Mouse (Mus musculus) embryonic facial prominence, embryonic 11.5 days (tissue): ENCODE results near the gene Chaf1a. TPM values are rescaled to one million over a fixed set of nuclear protein-coding genes. Genes with fewer than 3 reads are reported as not detected.

Experiments
- ATAC-seq: fragments of 200-750 bp; cut with Nextera tagmentation; replicated peaks from 2 replicates; pipeline ENCODE4 v1.8.0; 2017; ENCODE audit warnings: low read depth; ENCODE audit not compliant: insufficient number of reproducible peaks, low FRiP score, low TSS enrichment
- DNase-seq: peaks from one replicate; pipeline ENCODE4 v3.0.0-alpha.2; 2015; ENCODE audit warnings: low spot score
- H3K27ac ChIP-seq: fragments of 300-500 bp; sonication (generic); replicated peaks from 2 replicates; pipeline ENCODE4 v1.5.1; 2014; ENCODE audit warnings: mild to moderate bottlenecking, low read depth, low read length, control low read depth
- H3K27me3 ChIP-seq: fragments of 300-500 bp; sonication (generic); 2 replicates; pipeline ENCODE4 v1.6.1; 2014; ENCODE audit warnings: mild to moderate bottlenecking, low read length, moderate library complexity, mixed read lengths; ENCODE audit not compliant: control insufficient read depth, insufficient read depth
- H3K36me3 ChIP-seq: fragments of 300-500 bp; sonication (generic); replicated peaks from 2 replicates; pipeline ENCODE4 v1.6.1; 2014; ENCODE audit warnings: low read depth, mild to moderate bottlenecking, low read length, moderate library complexity, mixed read lengths; ENCODE audit not compliant: control insufficient read depth, insufficient read depth
- H3K4me1 ChIP-seq: fragments of 300-500 bp; sonication (generic); 2 replicates; pipeline ENCODE4 v1.6.1; 2014; ENCODE audit warnings: low read length, mixed read lengths; ENCODE audit not compliant: control insufficient read depth, insufficient read depth
- H3K4me2 ChIP-seq: fragments of 300-500 bp; sonication (generic); 2 replicates; pipeline ENCODE4 v1.6.1; 2014; ENCODE audit warnings: low read depth, mild to moderate bottlenecking, control low read depth, low read length, moderate library complexity
- H3K4me3 ChIP-seq: fragments of 300-500 bp; sonication (generic); 2 replicates; pipeline ENCODE4 v1.5.1; 2014; ENCODE audit warnings: low read depth, low read length, control low read depth
- H3K9ac ChIP-seq: fragments of 300-500 bp; sonication (generic); replicated peaks from 2 replicates; pipeline ENCODE4 v1.6.1; 2014; ENCODE audit warnings: mild to moderate bottlenecking, control low read depth, low read length
- H3K9me3 ChIP-seq: fragments of 300-500 bp; sonication (generic); replicated peaks from 2 replicates; pipeline ENCODE4 v1.6.1; 2016; ENCODE audit warnings: mild to moderate bottlenecking, low read length, inconsistent platforms, mixed read lengths; ENCODE audit not compliant: control insufficient read depth
- WGBS: fragments of 180-500 bp; shearing (Covaris S2); extraction: QIAGEN DNeasy Blood & Tissue Kit; methylation state at CpG from one replicate; pipeline ENCODE4 v1.1.7; 2014; 5-methylcytosine and 5-hydroxymethylcytosine counted together
- polyA plus RNA-seq: library from polyadenylated mRNA; unstranded; fragments of >200 nt; fragmentation: Nextera tagmentation; extraction: Ambion mirVana; gene quantifications from 2 replicates; pipeline ENCODE4 v1.2.1, GENCODE M21; 2014

The Chaf1a gene
- polyA plus RNA-seq, 1 experiment from 2014 or later, result 24.5 TPM

GRCm38 (mm10) chr17:56008356-56009087 lies 31.7 kb upstream of the Chaf1a start:
- peak overlapping the region; percentile 81 for H3K4me3 ChIP-seq
- H3K4me1 ChIP-seq, result peaks cover 3% of the 10 kb centered on the region
- H3K27me3 ChIP-seq, result no peaks in the 10 kb centered on the region
- WGBS, result under 1% methylated on average over 21 of the region's 21 CpGs
- DNase-seq, result peak; percentile 99
- H3K9ac ChIP-seq, result peak overlapping the region; percentile 85
- H3K9me3 ChIP-seq, result no peaks in the 10 kb centered on the region
- H3K4me2 ChIP-seq, result peak overlapping the region; percentile 97
- peaks cover 4% of the 10 kb centered on the region; the same call in 1 of the 2 replicates for H3K36me3 ChIP-seq
- H3K27ac ChIP-seq, result peak overlapping the region; percentile 81
- ATAC-seq, result peak; percentile 90

GRCm38 (mm10) chr17:56009088-56009961 lies 30.9 kb upstream of the Chaf1a start:
- Histone ChIP-seq H3K4me3 (peak overlapping the region; percentile 81), H3K36me3 (peaks cover 4% of the 10 kb centered on the region; the same call in 1 of the 2 replicates), H3K27ac (peak overlapping the region; percentile 81), H3K27me3 (no peaks in the 10 kb centered on the region), H3K4me1 (peaks cover 3% of the 10 kb centered on the region), H3K9me3 (no peaks in the 10 kb centered on the region), H3K4me2 (peak overlapping the region; percentile 97), H3K9ac (peak overlapping the region; percentile 85)
- peak; percentile 94 for DNase-seq
- WGBS, result under 1% methylated on average over 59 of the region's 62 CpGs
- peak; percentile 89 for ATAC-seq

GRCm38 (mm10) chr17:56009962-56010240 lies 30.3 kb upstream of the Chaf1a start:
- peaks cover 3% of the 10 kb centered on the region for H3K4me1 ChIP-seq
- H3K36me3 ChIP-seq, result peaks cover 4% of the 10 kb centered on the region; the same call in 1 of the 2 replicates
- peak overlapping the region; percentile 97 for H3K4me2 ChIP-seq
- no peaks in the 10 kb centered on the region for H3K9me3 ChIP-seq
- peak overlapping the region; percentile 81 for H3K4me3 ChIP-seq
- no peaks in the 10 kb centered on the region for H3K27me3 ChIP-seq
- WGBS, result 35% methylated on average over 2 of the region's 2 CpGs
- H3K27ac ChIP-seq, result no peak overlapping the region
- no peak for ATAC-seq
- H3K9ac ChIP-seq, result peak overlapping the region; percentile 85
- no peak for DNase-seq

- 65% methylated on average over 14 of the region's 14 CpGs for WGBS
- Histone ChIP-seq H3K27me3 (no peaks in the 10 kb centered on the region), H3K9me3 (no peaks in the 10 kb centered on the region), H3K9ac (peak overlapping the region; percentile 85; the same call in 1 of the 2 replicates), H3K4me1 (peaks cover 3% of the 10 kb centered on the region), H3K27ac (no peak overlapping the region), H3K36me3 (peaks cover 4% of the 10 kb centered on the region), H3K4me2 (peak overlapping the region; percentile 97), H3K4me3 (peak overlapping the region; percentile 81; the same call in 1 of the 2 replicates)
- ATAC-seq (no peak), DNase-seq (no peak)
These were observed 30.0 kb upstream of the Chaf1a start for GRCm38 (mm10) chr17:56010255-56010654.

- Histone ChIP-seq H3K27ac (no peak overlapping the region), H3K4me2 (peak overlapping the region; percentile 97), H3K4me3 (peak overlapping the region; percentile 81; the same call in 1 of the 2 replicates)
These were observed 29.6 kb upstream of the Chaf1a start for GRCm38 (mm10) chr17:56010681-56011080.

GRCm38 (mm10) chr17:56011441-56011840 lies 28.8 kb upstream of the Chaf1a start:
- Histone ChIP-seq H3K4me2 (no peak overlapping the region), H3K27ac (no peak overlapping the region), H3K36me3 (peaks cover 16% of the 10 kb centered on the region), H3K9ac (no peak overlapping the region), H3K4me3 (no peak overlapping the region), H3K27me3 (no peaks in the 10 kb centered on the region), H3K9me3 (no peaks in the 10 kb centered on the region), H3K4me1 (peaks cover 3% of the 10 kb centered on the region)
- ATAC-seq (no peak), DNase-seq (no peak)
- 92% methylated on average over 7 of the region's 7 CpGs for WGBS

More at GRCm38 (mm10) chr17:56010681-56011080, 29.6 kb upstream of the Chaf1a start:
- Histone ChIP-seq H3K27me3 (no peaks in the 10 kb centered on the region), H3K9ac (no peak overlapping the region), H3K36me3 (peaks cover 8% of the 10 kb centered on the region), H3K4me1 (peaks cover 3% of the 10 kb centered on the region), H3K9me3 (no peaks in the 10 kb centered on the region)
- WGBS, result 9% methylated on average over 9 of the region's 9 CpGs
- ATAC-seq (no peak), DNase-seq (peak; percentile 80)

GRCm38 (mm10) chr17:56015293-56015692 lies 24.9 kb upstream of the Chaf1a start:
- ATAC-seq (no peak), DNase-seq (no peak)
- no peak overlapping the region for H3K27ac ChIP-seq
- H3K27me3 ChIP-seq, result no peaks in the 10 kb centered on the region
- peaks cover 26% of the 10 kb centered on the region for H3K36me3 ChIP-seq
- H3K4me1 ChIP-seq, result peaks cover 3% of the 10 kb centered on the region
- no peak overlapping the region for H3K4me3 ChIP-seq
- H3K9ac ChIP-seq, result no peak overlapping the region
- no peak overlapping the region for H3K4me2 ChIP-seq
- 95% methylated on average over 9 of the region's 9 CpGs for WGBS
- H3K9me3 ChIP-seq, result no peaks in the 10 kb centered on the region

GRCm38 (mm10) chr17:56016382-56016781 lies 23.9 kb upstream of the Chaf1a start:
- Histone ChIP-seq H3K9ac (no peak overlapping the region), H3K4me2 (no peak overlapping the region), H3K27ac (no peak overlapping the region), H3K4me1 (no peaks in the 10 kb centered on the region), H3K9me3 (no peaks in the 10 kb centered on the region), H3K4me3 (no peak overlapping the region), H3K36me3 (peaks cover 26% of the 10 kb centered on the region), H3K27me3 (no peaks in the 10 kb centered on the region)
- DNase-seq (no peak), ATAC-seq (no peak)
- 82% methylated on average over 8 of the region's 8 CpGs for WGBS
